Mouse (Mus musculus): ENCODE results near the gene Mtmr11.
A peak's percentile ranks its signal among the peaks of the same experiment; 100 is the strongest.
"Not testable (repeated sequence)": the region's sequence is repeated elsewhere in the genome, so short reads cannot be mapped to it uniquely, and the experiment has no call there.

Mtmr11 gene

DNA sequence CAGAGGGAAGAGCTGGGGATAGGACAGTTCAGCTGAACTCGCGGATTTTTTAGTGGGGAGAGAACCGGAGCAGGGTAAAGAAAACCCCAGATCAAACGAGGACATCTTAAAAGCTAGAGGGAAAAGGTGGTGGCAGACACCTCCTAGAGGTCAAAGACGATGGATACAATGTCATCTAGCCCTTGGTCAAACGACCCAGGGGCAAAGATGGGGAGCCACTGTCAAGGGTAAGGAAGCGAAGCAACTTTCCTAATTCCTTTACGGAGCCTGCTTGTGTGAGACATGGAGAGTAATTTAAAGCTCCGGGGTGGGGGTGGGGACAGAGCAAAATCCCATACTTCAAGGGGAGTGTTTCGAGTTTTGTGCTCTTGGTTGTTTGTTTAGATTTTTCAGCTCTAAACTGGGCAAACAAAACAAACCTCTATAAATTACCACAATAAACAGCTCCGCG is 57.4 kb downstream of the Mtmr11 start:
- DNase-seq: no peak

DNA sequence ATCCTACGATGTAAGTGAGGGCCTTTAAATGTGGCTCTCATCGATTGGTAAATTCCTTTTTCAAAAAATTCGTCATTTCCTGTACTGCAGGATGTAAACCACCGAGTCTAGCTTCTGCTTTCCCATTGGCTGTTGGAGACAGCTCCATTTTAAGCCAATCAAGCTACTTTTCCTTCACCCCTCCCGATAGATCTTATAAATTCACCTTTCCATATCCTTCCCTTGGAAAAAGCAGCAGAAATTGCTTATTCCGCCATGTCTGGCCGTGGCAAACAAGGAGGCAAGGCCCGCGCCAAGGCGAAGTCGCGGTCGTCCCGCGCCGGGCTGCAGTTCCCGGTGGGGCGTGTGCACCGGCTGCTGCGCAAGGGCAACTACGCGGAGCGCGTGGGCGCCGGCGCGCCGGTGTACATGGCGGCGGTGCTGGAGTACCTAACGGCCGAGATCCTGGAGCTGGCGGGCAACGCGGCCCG is 57.9 kb downstream of the Mtmr11 start, which contains the start of the genes Bola1 and Hist2h2ab:
Gene Bola1, minus strand, starts transcription at position 49 of the 470 bp plus-strand sequence.
Gene Hist2h2ab, plus strand, starts transcription at position 205 of the 470 bp plus-strand sequence.
- peak; percentile 77 for DNase-seq

DNA sequence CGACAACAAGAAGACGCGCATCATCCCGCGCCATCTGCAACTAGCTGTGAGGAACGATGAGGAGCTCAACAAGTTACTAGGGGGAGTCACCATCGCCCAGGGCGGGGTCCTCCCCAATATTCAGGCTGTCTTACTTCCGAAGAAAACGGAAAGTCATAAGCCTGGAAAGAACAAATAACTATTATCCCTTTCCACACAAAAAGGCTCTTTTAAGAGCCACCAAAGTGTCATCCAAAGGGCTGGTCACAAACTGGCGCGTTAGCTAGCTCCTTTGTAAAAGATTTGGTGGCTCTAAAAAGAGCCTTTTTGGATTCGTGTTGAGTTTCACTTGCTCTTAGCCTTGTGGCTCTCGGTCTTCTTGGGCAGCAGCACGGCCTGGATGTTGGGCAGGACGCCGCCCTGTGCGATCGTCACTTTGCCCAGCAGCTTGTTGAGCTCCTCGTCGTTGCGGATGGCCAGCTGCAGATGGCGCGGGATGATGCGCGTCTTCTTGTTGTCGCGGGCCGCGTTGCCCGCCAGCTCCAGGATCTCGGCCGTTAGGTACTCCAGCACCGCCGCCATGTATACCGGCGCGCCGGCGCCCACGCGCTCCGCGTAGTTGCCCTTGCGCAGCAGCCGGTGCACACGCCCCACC is 58.4 kb downstream of the Mtmr11 start:
- not testable (repeated sequence) for DNase-seq

DNA sequence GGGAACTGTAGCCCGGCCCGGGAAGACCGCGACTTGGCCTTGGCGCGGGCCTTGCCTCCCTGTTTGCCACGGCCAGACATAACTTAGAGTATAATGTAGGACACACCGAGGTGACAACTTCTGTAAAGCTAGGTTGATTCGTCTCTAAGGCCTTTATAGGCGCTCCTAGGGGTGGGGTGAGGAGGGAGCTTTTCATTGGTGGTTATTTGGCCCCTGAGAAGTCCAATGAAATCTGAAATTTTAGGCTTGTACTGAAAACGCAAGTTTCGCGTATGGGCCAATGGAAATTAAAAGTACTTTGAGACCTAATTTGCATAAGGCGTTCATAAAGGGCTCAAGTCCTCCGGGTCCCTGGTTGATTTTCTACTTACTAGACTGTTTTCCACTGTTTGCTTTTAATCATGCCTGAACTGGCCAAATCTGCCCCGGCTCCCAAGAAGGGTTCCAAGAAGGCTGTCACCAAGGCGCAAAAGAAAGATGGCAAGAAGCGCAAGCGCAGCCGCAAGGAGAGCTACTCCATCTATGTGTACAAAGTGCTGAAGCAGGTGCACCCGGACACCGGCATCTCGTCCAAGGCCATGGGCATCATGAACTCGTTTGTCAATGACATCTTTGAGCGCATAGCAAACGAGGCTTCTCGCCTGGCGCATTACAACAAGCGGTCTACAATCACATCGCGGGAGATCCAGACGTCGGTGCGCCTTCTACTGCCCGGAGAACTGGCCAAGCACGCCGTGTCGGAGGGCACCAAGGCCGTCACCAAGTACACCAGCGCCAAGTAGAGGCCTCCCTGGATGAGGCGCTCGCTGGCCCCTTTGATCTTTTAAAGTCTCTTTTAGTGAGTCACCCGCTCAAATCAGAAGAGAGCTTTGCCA is 59.2 kb downstream of the Mtmr11 start, which contains the start of the genes Hist2h2ac and Hist2h2be:
Gene Hist2h2ac, minus strand, starts transcription at position 116 of the 875 bp plus-strand sequence.
Gene Hist2h2be, plus strand, starts transcription at position 355 of the 875 bp plus-strand sequence.
- DNase-seq: peak; percentile 84
